Mouse (Mus musculus) neutrophil, adult 5-6 weeks (primary cell): ENCODE measurements at regions not wholly inside any gene's neighbourhood (a gene's known extent, or its start where the extent isn't known, plus 50 kb on each side); places are given as distances from the start of the nearest gene placed in this dataset.

Experiments
- ATAC-seq: fragments of 151-379, 151-347 bp; 2 replicates; pipeline ENCODE4 v1.8.0; 2017; ENCODE audit warnings: mild to moderate bottlenecking, moderate TSS enrichment; ENCODE audit not compliant: insufficient number of reproducible peaks, poor library complexity, low FRiP score, severe bottlenecking; ENCODE audit errors: extremely low read depth

DNA sequence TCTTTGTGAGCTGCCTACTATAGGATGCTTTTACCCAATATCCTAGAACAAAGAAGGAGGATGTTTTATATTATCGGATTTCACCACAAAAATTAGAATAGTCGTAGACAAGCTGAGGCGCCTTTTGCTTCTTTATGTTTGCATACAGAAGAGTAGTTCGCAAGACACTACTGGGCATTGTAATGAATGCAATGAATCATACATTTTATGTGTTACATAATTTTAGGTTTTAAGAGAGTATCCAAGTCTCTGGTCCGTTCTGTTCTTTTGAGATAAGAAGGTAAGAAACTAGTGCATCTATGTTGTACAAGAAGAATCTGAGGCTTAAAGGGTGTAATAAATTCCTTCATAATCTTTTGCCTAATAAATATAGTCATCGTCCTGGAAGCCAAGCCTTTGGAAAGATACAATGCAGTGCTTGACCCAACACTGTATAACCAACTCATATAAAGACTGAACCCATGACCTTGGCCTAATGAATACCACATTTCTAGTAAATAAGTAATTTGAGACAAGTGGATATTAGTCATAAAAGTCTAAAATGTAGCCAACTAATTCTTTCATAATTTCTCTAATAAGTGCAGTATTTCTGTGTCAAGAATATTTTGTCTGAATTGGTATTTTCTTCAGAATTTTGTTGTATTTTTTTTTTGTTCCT is 108.5 kb upstream of the Kitl start:
- ATAC-seq, result no peak

GRCm38 (mm10) chr10:99902280-99903231 is 112.9 kb upstream of the Kitl start:
- ATAC-seq, result no peak

- ATAC-seq, result peak; percentile 81
These were observed 114.2 kb upstream of the Kitl start for GRCm38 (mm10) chr10:99900955-99901835.

- no peak for ATAC-seq
These were observed 121.4 kb upstream of the Kitl start for GRCm38 (mm10) chr10:99893999-99894398.

DNA sequence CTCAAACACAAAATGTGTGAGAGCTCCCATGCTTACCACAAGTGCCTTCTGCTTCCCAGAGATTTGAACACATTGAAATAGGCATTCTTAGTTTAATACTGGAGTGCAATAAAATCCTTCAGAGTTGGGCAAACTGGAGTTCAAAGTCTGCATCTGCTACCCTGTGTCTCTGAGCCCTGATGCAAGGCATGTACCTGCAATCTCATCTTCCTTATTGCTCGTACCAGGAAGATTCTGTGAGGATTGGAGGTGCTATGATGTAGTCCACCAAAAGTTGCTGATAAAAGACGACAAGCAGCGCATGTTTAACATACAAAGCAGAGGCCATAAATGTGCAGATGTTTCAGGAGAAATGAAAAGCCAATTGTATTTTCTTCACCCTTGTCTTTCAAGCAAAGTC is 123.5 kb upstream of the Kitl start:
- no peak for ATAC-seq

DNA sequence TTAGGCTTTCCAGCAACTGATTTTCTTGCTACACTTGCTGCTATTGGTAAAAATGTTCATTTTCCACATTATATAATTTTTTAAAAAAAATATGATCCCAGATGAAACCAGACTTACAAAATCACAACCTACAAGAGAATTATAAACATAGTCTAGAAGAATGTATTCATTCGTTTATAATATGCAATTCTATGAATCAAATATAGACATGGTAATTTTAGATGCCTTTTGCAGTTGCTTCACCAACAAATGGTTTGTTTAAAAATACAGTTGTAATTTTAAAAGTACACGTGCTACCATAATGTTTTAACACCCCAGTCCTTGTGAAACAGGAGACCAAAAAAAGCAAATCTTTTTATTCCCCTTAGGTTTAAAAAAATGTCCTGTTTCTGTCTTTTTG is 122.4 kb upstream of the Csl start:
- ATAC-seq, result no peak

GRCm38 (mm10) chr10:99879362-99879761 is 119.9 kb upstream of the Csl start:
- ATAC-seq, result no peak

- no peak for ATAC-seq
These were observed 105.3 kb upstream of the Csl start for GRCm38 (mm10) chr10:99864711-99865110.

DNA sequence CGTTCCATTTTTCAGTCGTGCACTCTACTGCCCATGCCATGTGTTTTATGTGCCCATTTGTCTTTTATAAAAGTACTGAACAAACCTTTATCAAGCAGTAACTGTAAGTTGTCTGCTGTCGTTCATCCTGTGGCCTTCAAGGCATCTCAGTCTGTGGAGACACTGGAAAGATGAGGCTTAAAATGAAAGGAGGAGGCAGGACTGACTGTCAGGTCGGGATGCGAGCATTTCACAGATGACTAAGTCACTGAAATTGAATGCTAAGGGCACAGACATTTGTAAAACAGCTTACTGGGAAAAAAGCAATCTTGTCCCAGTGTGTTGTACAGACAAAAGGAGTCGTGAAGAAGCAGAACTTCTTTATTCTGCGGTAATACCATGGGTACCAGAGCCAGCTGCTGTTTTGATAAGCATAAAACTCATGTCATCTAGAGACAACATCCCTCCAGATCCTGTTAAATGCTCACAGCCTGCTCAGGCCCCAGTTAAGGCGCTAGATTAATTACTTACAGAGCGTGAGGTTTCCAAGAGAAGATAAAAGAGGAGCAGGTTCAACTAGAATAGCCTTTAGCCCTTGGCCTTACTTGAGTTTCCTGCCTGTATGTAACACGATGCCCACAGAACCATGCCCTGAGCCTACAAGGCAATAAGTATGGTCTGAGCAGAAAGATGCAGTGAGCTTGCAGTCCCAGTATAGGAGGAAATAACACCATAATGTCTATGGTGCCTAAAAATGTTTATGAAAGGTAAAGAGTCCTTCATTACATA is 101.0 kb upstream of the Csl start:
- ATAC-seq, result no peak

DNA sequence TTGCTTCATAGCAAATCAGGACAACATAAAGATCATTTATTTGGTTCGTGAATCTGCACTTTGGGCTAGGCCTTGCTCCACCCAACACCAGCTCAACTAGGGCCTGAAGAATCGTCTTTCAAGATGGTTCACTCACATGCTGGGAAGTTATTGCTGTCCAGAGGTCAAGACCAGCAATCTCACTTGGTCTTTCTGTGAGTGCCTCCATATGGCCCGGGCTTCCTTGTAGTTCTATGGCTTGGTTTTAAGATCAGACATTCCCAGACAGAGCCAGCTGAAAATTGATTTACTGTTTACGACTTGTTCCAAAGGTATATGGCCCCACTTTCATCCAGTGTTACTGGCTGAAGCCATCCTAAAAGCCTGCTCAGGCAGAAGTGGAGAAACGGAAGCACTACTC is 84.7 kb upstream of the Csl start:
- ATAC-seq, result no peak

- ATAC-seq, result no peak
These were observed 81.8 kb upstream of the Csl start for GRCm38 (mm10) chr10:99841167-99841843.

DNA sequence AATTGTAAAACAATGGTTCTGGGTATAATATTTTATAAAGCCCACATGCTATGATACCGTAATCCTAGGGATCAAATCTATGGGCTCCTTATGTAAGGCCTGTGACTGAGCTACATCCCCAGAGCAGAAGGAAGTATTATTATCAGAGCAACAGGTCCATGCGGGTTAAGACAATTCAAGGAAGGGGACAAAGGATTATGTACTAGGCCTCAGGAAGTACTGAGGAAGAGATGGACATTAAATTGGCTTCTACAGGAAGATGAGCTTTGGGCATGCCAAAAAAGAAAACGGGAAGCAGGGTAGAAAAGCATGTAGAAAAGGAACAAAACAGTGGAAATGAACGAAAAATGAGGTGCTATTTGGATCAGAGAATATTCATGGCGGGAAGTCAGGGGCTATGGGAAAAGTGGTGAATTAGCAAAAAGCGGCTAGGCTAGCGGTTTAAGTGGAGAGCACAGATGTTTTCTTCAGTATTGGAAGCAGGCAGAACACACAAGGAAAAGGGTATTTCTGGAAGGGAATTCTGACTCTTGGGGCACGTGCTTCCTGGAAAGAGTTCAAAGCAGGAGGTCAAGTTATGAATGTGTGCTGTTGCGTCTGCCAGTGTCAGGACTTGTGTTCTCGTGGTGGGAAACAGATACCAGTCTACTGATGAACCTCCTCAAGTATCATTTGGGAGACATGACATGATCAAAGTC is 80.9 kb upstream of the Csl start:
- no peak for ATAC-seq

GRCm38 (mm10) chr10:99836835-99837412 is 77.5 kb upstream of the Csl start:
- ATAC-seq, result no peak

GRCm38 (mm10) chr10:99834905-99835633 is 75.6 kb upstream of the Csl start:
- ATAC-seq, result no peak

DNA sequence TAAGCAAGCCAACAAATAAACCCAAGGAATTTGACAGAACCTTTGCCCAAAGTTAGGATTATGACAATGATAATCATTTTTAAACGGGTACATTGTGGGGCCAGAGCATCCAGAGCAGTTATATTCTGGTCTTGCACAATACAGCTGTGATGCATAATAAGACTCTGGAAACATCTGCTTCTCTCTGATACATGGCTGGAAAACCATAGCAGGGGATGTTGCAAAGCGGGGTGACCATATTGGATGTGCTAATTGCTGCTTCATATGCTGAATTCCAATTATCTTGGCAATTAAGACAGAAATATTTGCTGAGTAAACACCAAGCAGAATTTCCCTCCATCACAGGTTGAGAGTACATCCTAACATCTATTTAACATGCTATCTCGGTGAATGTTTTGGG is 70.5 kb upstream of the Csl start:
- no peak for ATAC-seq

- no peak for ATAC-seq
These were observed 68.0 kb upstream of the Csl start for GRCm38 (mm10) chr10:99827476-99827875.

DNA sequence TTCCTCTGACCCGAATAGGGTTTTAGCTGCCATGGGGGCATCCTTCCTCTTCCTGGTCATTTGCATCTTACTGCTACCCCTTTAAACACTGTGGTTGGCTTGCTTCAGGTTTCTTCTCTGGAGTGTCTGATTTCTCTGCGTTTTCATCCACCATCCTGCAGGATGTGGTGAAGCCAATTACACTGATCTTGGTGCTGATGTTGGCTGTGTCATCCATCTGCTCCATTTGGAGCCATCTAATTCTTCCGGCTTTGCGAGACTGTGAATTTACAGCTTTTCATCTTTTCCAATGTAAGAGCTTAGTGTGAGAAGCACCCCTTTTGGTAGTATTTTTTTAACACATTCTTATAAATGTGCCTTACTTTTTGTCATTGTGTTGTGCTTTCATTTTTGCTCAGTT is 66.4 kb upstream of the Csl start:
- no peak for ATAC-seq
